Mouse (Mus musculus): ENCODE results near the gene Smyd4.
"Not testable (repeated sequence)": the region's sequence is repeated elsewhere in the genome, so short reads cannot be mapped to it uniquely, and the experiment has no call there.

Gene Smyd4

GRCm38 (mm10) chr11:75344163-75344562 is 4.1 kb upstream of the Smyd4 start:
- intact Hi-C loops (cut with DNase I): no loop called here

- intact Hi-C loops (cut with DNase I): no loop called here
Measured at GRCm38 (mm10) chr11:75344716-75345115, 3.5 kb upstream of the Smyd4 start.

DNA sequence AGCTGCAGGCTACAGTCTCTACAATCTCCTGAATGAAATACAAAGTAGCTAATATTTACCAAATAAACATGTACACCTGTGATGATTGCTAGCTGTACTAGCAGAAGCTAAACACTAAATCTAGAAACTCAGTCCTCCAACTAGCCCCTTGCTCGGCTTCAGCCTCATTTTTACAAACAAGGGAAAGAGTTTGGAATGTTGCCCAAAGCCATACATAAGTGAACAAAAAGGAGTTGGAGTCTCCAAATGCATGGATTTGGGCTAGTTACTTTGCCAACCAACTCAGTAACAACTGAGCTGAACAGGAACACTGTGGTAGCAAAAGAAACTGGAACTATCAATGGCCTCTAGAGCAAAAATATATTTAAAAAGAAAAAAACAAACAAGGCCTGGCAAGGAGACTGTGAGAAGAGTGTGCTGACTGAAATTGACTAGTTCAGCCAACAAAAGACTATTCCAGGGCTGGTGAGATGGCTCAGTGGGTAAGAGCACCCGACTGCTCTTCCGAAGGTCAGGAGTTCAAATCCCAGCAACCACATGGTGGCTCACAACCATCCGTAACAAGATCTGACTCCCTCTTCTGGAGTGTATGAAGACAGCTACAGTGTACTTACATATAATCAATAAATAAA is 1.6 kb upstream of the Smyd4 start:
- intact Hi-C loops (cut with DNase I): no loop called here

DNA sequence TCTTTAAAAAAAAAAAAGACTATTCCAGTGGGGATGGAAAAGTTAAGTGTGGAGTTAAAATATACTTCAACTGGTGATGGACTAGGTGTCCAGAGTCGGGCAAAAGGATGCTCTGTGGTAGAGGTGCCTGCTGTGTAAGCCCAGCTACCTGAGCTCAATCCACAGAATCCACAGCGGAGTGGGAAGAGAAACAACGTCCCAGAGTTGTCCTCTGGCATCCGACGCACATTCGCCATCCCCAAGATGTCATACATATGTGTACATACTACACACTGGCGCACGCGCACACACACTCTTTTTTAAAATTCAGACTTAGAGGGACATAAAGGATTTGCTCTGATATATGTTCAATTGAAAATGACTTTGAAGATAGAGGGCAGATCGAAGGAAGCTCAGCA is 1.0 kb upstream of the Smyd4 start:
- intact Hi-C loops (cut with DNase I): no loop called here

- intact Hi-C loops (cut with DNase I): no loop called here
Measured at GRCm38 (mm10) chr11:75347596-75347995, 637 bp upstream of the Smyd4 start.

DNA sequence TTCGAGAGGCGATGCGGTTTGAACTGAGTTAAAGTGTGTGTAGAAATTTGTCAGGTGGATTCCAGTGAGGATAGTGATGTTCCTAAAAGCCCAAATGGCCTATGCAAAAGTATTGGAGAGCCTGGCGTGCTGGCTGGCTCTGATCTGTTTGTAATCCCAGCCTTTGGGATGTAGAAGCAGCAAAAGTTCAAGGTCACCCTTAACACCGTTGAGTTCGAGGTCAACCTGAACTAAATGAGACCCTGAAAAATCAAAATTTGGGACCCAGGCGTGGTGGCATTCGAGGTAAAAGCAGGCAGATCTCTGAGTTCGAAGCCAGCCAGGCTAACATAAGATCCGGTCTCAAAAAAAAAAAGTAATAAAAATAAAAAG is 643 bp downstream of the Smyd4 start:
- intact Hi-C loops (cut with DNase I): no loop called here

DNA sequence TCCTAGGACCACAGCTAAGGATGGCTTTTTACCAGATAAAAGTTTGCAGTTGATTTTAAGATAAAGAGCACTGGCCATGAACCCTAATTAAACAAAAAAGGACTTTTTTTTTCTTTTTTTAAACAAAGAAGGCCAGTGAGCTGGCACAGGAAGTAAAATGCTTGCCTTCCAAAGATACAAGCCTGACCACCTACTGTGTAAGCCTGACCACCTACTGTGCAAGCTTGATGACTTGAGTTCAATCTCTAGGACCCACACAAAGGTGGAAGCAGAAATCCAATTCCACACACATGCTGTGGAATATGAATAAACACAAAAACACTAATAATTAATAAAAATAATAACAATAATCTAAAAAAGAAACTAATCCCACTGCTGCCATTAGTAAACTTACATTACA is 3.0 kb downstream of the Smyd4 start:
- intact Hi-C loops (cut with DNase I): no loop called here

GRCm38 (mm10) chr11:75355475-75355874 is 7.2 kb downstream of the Smyd4 start:
- intact Hi-C loops (cut with DNase I): no loop called here

- intact Hi-C loops (cut with DNase I): loop anchor here (10.0 kb wide), 1 partner anchor 72 kb away; no protein-coding TSS in a partner anchor
Measured at GRCm38 (mm10) chr11:75377125-75377524, 28.9 kb downstream of the Smyd4 start.

GRCm38 (mm10) chr11:75378786-75379185 is 30.6 kb downstream of the Smyd4 start:
- intact Hi-C loops (cut with DNase I): loop anchor here (10.0 kb wide), 1 partner anchor 74 kb away; no protein-coding TSS in a partner anchor

GRCm38 (mm10) chr11:75383529-75383928 is 35.3 kb downstream of the Smyd4 start:
- intact Hi-C loops (cut with DNase I): not testable (repeated sequence)

DNA sequence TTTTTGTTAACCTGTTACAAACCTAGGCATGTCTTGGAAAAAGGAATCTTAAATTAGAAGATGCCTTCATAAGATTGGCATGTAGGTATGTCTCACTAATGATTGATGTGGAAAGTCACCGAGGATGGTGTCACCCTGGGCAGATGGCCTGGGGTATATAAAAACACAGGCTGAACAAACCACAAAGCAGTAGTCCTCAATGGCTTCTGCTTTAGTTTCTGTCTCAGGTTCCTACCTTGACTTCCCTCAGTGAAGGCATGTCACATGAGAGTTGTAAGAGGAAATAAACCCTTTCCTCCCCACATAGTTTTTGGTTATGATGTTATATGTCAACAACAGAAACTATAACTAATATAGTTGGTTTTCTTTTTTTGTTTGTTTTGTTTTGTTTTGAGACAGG is 47.4 kb downstream of the Smyd4 start:
- intact Hi-C loops (cut with DNase I): no loop called here

- intact Hi-C loops (cut with DNase I): no loop called here
Measured at GRCm38 (mm10) chr11:75397452-75397851, 49.2 kb downstream of the Smyd4 start.

- intact Hi-C loops (cut with DNase I): no loop called here
Measured at GRCm38 (mm10) chr11:75399411-75399841, 51.2 kb downstream of the Smyd4 start.

- intact Hi-C loops (cut with DNase I): loop anchor here (5.0 to 10.0 kb wide), 2 partner anchors 112 to 215 kb away; partner anchors contain the start of genes Rilp and Scarf1
Measured at GRCm38 (mm10) chr11:75400099-75400498, 51.9 kb downstream of the Smyd4 start.

GRCm38 (mm10) chr11:75402271-75402690 is 54.0 kb downstream of the Smyd4 start:
- intact Hi-C loops (cut with DNase I): loop anchor here (5.0 to 10.0 kb wide), 2 partner anchors 110 to 217 kb away; partner anchors contain the start of genes Rilp and Scarf1

- intact Hi-C loops (cut with DNase I): loop anchor here (5.0 to 10.0 kb wide), 2 partner anchors 109 to 219 kb away; partner anchors contain the start of genes Rilp and Scarf1
Measured at GRCm38 (mm10) chr11:75403301-75404052, 55.2 kb downstream of the Smyd4 start.

DNA sequence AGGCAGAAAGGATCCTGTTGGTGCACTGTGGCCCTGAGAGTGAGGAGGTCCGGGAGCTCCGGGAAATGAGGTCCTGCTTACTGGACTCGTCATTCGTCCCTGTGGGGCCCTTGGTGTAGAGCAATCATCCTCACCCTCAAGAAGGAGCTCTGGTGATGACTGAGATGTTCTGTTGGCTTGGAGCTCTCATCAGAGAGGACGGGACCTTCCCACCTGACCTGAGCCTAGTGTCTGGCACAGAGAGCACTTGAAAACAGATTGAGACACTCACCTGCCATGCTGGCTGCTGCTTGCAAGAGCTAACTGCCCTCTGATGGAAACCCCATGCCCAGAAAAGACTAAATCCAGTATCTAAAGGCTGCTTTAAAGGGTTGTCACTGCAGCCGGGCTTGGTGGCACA is 56.6 kb downstream of the Smyd4 start:
- intact Hi-C loops (cut with DNase I): loop anchor here (5.0 to 10.0 kb wide), 2 partner anchors 108 to 220 kb away; partner anchors contain the start of genes Rilp and Scarf1

DNA sequence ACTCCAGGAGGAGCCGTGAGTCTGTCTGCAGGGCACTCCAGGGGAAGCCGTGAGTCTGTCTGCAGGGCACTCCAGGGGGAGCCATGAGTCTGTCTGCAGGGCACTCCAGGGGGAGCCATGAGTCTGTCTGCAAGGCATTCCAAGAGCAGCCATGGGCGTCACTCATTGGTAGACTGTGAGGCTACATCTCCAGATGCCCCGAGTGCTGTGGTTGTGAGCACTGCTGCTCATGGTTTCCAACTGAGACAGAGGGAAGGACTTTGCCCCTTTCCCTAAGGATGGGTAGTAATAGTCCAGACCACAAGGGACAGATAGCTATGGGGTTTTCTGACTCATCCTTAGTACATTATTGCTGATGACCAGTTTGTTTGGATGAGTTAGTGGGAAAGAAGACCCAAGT is 57.9 kb downstream of the Smyd4 start:
- intact Hi-C loops (cut with DNase I): loop anchor here (10.0 kb wide), 1 partner anchor 221 kb away; no protein-coding TSS in a partner anchor

- intact Hi-C loops (cut with DNase I): loop anchor here (10.0 kb wide), 1 partner anchor 222 kb away; no protein-coding TSS in a partner anchor
Measured at GRCm38 (mm10) chr11:75406865-75407264, 58.6 kb downstream of the Smyd4 start.

GRCm38 (mm10) chr11:75409679-75410575 is 61.7 kb downstream of the Smyd4 start:
- intact Hi-C loops (cut with DNase I): loop anchor here (10.0 kb wide), 2 partner anchors 165 to 225 kb away; no protein-coding TSS in a partner anchor
